13 mouse cellular contexts compared by ENCODE assay signal in genomic region chr7:44453256-44453655, GRCm38 (mm10). TPM values are rescaled to one million over a fixed set of nuclear protein-coding genes. Genes with fewer than 3 reads are reported as not detected.
DNase-seq lines count a peak whose midpoint lies in the region; ATAC-seq and TF ChIP-seq lines count a peak whose summit lies in the region.
"Had no signal": no experiment of that assay in that cellular context is flagged by ENCODE, and none has a peak within 500 bp of the region (broad histone marks: within the 10 kb centered on the region; RNA-seq: fewer than 3 reads in every experiment).

No protein-coding gene starts in this region.

- 31% methylated on average over 3 of the region's 3 CpGs for WGBS in forebrain, embryonic 12.5 days
- 22% methylated on average over 3 of the region's 3 CpGs for WGBS in forebrain, postnatal 0 days
- 13% methylated on average over 3 of the region's 3 CpGs for WGBS in hindbrain, embryonic 13.5 days
- 34% methylated on average over 3 of the region's 3 CpGs for WGBS in hindbrain, embryonic 10.5 days
- WGBS in hindbrain, postnatal 0 days, result 30% methylated on average over 3 of the region's 3 CpGs

- 0 out of 2 replicates have a peak overlapping the region, but pooled peaks have one; percentile 20 for H3K27ac ChIP-seq in forebrain, embryonic 12.5 days
- H3K27ac ChIP-seq in forebrain, postnatal 0 days (ENCODE audit: low read depth, low read length), result no peak overlapping the region
- H3K27ac ChIP-seq in hindbrain, embryonic 13.5 days, result peak overlapping the region; percentile 52; the same call in 1 of the 2 replicates
- no peak overlapping the region for H3K27ac ChIP-seq in hindbrain, embryonic 10.5 days
- H3K27ac ChIP-seq in hindbrain, postnatal 0 days, result 0 out of 2 replicates have a peak overlapping the region, but pooled peaks have one; percentile 20

- no peak for DNase-seq in forebrain, postnatal 0 days
- DNase-seq in hindbrain, embryonic 10.5 days (ENCODE audit: low spot score), result no peak
- peak; percentile 47 for DNase-seq in 3134 (ENCODE audit: extremely low read depth, insufficient read length, low spot score)
- DNase-seq in hindbrain, postnatal 0 days (ENCODE audit: low spot score), result no peak
- no peak for DNase-seq in ovary, adult 18-20 months (ENCODE audit: low spot score)
- no peak for DNase-seq in spleen, adult 18-20 months
- DNase-seq: adrenal gland, postnatal 36 days; kidney, postnatal 10 days; liver; thymus, postnatal 4 days had no signal

- no peaks in the 10 kb centered on the region for H3K9me3 ChIP-seq in forebrain, embryonic 12.5 days
- H3K9me3 ChIP-seq in forebrain, postnatal 0 days (ENCODE audit: low read length), result no peaks in the 10 kb centered on the region
- no peaks in the 10 kb centered on the region for H3K9me3 ChIP-seq in hindbrain, embryonic 13.5 days
- H3K9me3 ChIP-seq in hindbrain, embryonic 10.5 days, result no peaks in the 10 kb centered on the region
- no peaks in the 10 kb centered on the region for H3K9me3 ChIP-seq in hindbrain, postnatal 0 days (ENCODE audit: low read length)

- no peak overlapping the region for H3K9ac ChIP-seq in forebrain, embryonic 12.5 days
- no peak overlapping the region for H3K9ac ChIP-seq in forebrain, postnatal 0 days
- H3K9ac ChIP-seq in hindbrain, embryonic 13.5 days, result peak overlapping the region; percentile 51
- H3K9ac ChIP-seq in hindbrain, postnatal 0 days (replicated peaks; ENCODE audit: low read length), result 0 out of 2 replicates have a peak overlapping the region, but pooled peaks have one; percentile 5

- TF ChIP-seq CTCF in forebrain, postnatal 0 days (IDR thresholded peaks at IDR 0.05; ENCODE audit: low read depth), result no peak
- no peak for TF ChIP-seq CTCF in hindbrain, postnatal 0 days (IDR thresholded peaks at IDR 0.05; ENCODE audit: low read depth)

- no peak overlapping the region for H3K4me2 ChIP-seq in forebrain, embryonic 12.5 days
- no peak overlapping the region for H3K4me2 ChIP-seq in forebrain, postnatal 0 days (ENCODE audit: low read depth)
- H3K4me2 ChIP-seq in hindbrain, embryonic 13.5 days, result no peak overlapping the region
- no peak overlapping the region for H3K4me2 ChIP-seq in hindbrain, postnatal 0 days (ENCODE audit: low read depth, low read length)

- no peaks in the 10 kb centered on the region for H3K27me3 ChIP-seq in forebrain, embryonic 12.5 days
- H3K27me3 ChIP-seq in forebrain, postnatal 0 days (ENCODE audit: insufficient read depth, low read length), result no peaks in the 10 kb centered on the region
- no peaks in the 10 kb centered on the region for H3K27me3 ChIP-seq in hindbrain, embryonic 13.5 days
- no peaks in the 10 kb centered on the region for H3K27me3 ChIP-seq in hindbrain, embryonic 10.5 days (ENCODE audit: insufficient read depth, poor library complexity, severe bottlenecking)
- no peaks in the 10 kb centered on the region for H3K27me3 ChIP-seq in hindbrain, postnatal 0 days (ENCODE audit: insufficient read depth, low read length)

- ATAC-seq in forebrain, embryonic 12.5 days (ENCODE audit: low FRiP score), result no peak
- no peak; the same call in 1 of the 2 replicates for ATAC-seq in forebrain, postnatal 0 days
- no peak for ATAC-seq in hindbrain, embryonic 13.5 days (ENCODE audit: low FRiP score)
- ATAC-seq in hindbrain, postnatal 0 days, result peak; percentile 8; the same call in 1 of the 2 replicates

- H3K4me1 ChIP-seq in forebrain, embryonic 12.5 days, result peaks cover 21% of the 10 kb centered on the region
- H3K4me1 ChIP-seq in forebrain, postnatal 0 days (ENCODE audit: insufficient read depth), result no peaks in the 10 kb centered on the region
- H3K4me1 ChIP-seq in hindbrain, embryonic 13.5 days (replicated peaks), result peaks cover 54% of the 10 kb centered on the region
- peaks cover 9% of the 10 kb centered on the region; the same call in 1 of the 2 replicates for H3K4me1 ChIP-seq in hindbrain, embryonic 10.5 days (replicated peaks)
- H3K4me1 ChIP-seq in hindbrain, postnatal 0 days (ENCODE audit: insufficient read depth, low read length), result 0 out of 2 replicates have a peak, but pooled peaks cover 4% of the 10 kb centered on the region

- peaks cover 74% of the 10 kb centered on the region for H3K36me3 ChIP-seq in forebrain, embryonic 12.5 days (replicated peaks)
- peaks cover 53% of the 10 kb centered on the region for H3K36me3 ChIP-seq in forebrain, postnatal 0 days (ENCODE audit: insufficient read depth)
- peaks cover 68% of the 10 kb centered on the region for H3K36me3 ChIP-seq in hindbrain, embryonic 13.5 days
- peaks cover 66% of the 10 kb centered on the region for H3K36me3 ChIP-seq in hindbrain, embryonic 10.5 days
- H3K36me3 ChIP-seq in hindbrain, postnatal 0 days (ENCODE audit: insufficient read depth, low read length), result peaks cover 20% of the 10 kb centered on the region

- no peak overlapping the region for H3K4me3 ChIP-seq in forebrain, embryonic 12.5 days (replicated peaks)
- H3K4me3 ChIP-seq in forebrain, postnatal 0 days (ENCODE audit: low read depth, low read length), result no peak overlapping the region
- no peak overlapping the region for H3K4me3 ChIP-seq in hindbrain, embryonic 13.5 days
- no peak overlapping the region for H3K4me3 ChIP-seq in hindbrain, embryonic 10.5 days
- no peak overlapping the region for H3K4me3 ChIP-seq in hindbrain, postnatal 0 days (ENCODE audit: low read length)

RNA-seq across cellular contexts. Expression of gene Aspdh, which starts 11.9 kb away (rescaled TPM):
- 4.8 TPM in 2 replicates for polyA plus RNA-seq in forebrain, embryonic 12.5 days (2016; fragmentation: Nextera tagmentation; extraction: Ambion mirVana)
- total RNA-seq in forebrain, postnatal 0 days (2014; rRNA removed), result 4.4 and 20.3 TPM in 2 replicates
- 1.6 and 2.2 TPM in 2 replicates for polyA plus RNA-seq in forebrain, postnatal 0 days (2015; fragmentation: Nextera tagmentation; extraction: Ambion mirVana)
- 5.6 and 6.5 TPM in 2 replicates for polyA plus RNA-seq in hindbrain, embryonic 13.5 days (2015; fragmentation: Nextera tagmentation; extraction: Ambion mirVana)
- polyA plus RNA-seq in hindbrain, embryonic 10.5 days (2016; fragmentation: Nextera tagmentation; extraction: Ambion mirVana), result 0.78 and 1.8 TPM in 2 replicates
- 10.2 and 15.5 TPM in 2 replicates for total RNA-seq in hindbrain, postnatal 0 days (2014; rRNA removed)
- polyA plus RNA-seq in hindbrain, postnatal 0 days (2015; fragmentation: Nextera tagmentation; extraction: Ambion mirVana), result 3.1 and 3.8 TPM in 2 replicates
- polyA plus RNA-seq: C2C12 had no signal

RNA-seq across cellular contexts. Expression of gene Josd2, which starts 14.5 kb away (rescaled TPM):
- polyA plus RNA-seq in forebrain, embryonic 12.5 days (2016; fragmentation: Nextera tagmentation; extraction: Ambion mirVana), result 47.2 and 56.8 TPM in 2 replicates
- 27.6 and 39.3 TPM in 2 replicates for total RNA-seq in forebrain, postnatal 0 days (2014; rRNA removed)
- polyA plus RNA-seq in forebrain, postnatal 0 days (2015; fragmentation: Nextera tagmentation; extraction: Ambion mirVana), result 28.6 and 31.7 TPM in 2 replicates
- 45.8 and 46.2 TPM in 2 replicates for polyA plus RNA-seq in hindbrain, embryonic 13.5 days (2015; fragmentation: Nextera tagmentation; extraction: Ambion mirVana)
- 86.2 and 89.2 TPM in 2 replicates for polyA plus RNA-seq in hindbrain, embryonic 10.5 days (2016; fragmentation: Nextera tagmentation; extraction: Ambion mirVana)
- total RNA-seq in hindbrain, postnatal 0 days (2014; rRNA removed), result 32.7 and 44.5 TPM in 2 replicates
- polyA plus RNA-seq in hindbrain, postnatal 0 days (2015; fragmentation: Nextera tagmentation; extraction: Ambion mirVana), result 28.3 and 32.7 TPM in 2 replicates

RNA-seq across cellular contexts. Expression of gene Lrrc4b, which starts 24.4 kb away (rescaled TPM):
- 10.6 and 12.0 TPM in 2 replicates for polyA plus RNA-seq in forebrain, embryonic 12.5 days (2016; fragmentation: Nextera tagmentation; extraction: Ambion mirVana)
- 347 and 391 TPM in 2 replicates for total RNA-seq in forebrain, postnatal 0 days (2014; rRNA removed)
- 19.5 and 22.2 TPM in 2 replicates for polyA plus RNA-seq in forebrain, postnatal 0 days (2015; fragmentation: Nextera tagmentation; extraction: Ambion mirVana)
- 14.6 and 15.6 TPM in 2 replicates for polyA plus RNA-seq in hindbrain, embryonic 13.5 days (2015; fragmentation: Nextera tagmentation; extraction: Ambion mirVana)
- 1.7 and 4.4 TPM in 2 replicates for polyA plus RNA-seq in hindbrain, embryonic 10.5 days (2016; fragmentation: Nextera tagmentation; extraction: Ambion mirVana)
- 562 and 663 TPM in 2 replicates for total RNA-seq in hindbrain, postnatal 0 days (2014; rRNA removed)
- polyA plus RNA-seq in hindbrain, postnatal 0 days (2015; fragmentation: Nextera tagmentation; extraction: Ambion mirVana), result 19.6 and 22.7 TPM in 2 replicates
- polyA plus RNA-seq: C2C12 had no signal

RNA-seq across cellular contexts. Expression of gene Emc10, which starts 43.1 kb away (rescaled TPM):
- 121 and 125 TPM in 2 replicates for polyA plus RNA-seq in forebrain, embryonic 12.5 days (2016; fragmentation: Nextera tagmentation; extraction: Ambion mirVana)
- total RNA-seq in forebrain, postnatal 0 days (2014; rRNA removed), result 212 and 238 TPM in 2 replicates
- polyA plus RNA-seq in forebrain, postnatal 0 days (2015; fragmentation: Nextera tagmentation; extraction: Ambion mirVana), result 168 and 171 TPM in 2 replicates
- 121 and 126 TPM in 2 replicates for polyA plus RNA-seq in hindbrain, embryonic 13.5 days (2015; fragmentation: Nextera tagmentation; extraction: Ambion mirVana)
- 102 and 122 TPM in 2 replicates for polyA plus RNA-seq in hindbrain, embryonic 10.5 days (2016; fragmentation: Nextera tagmentation; extraction: Ambion mirVana)
- 311 and 319 TPM in 2 replicates for total RNA-seq in hindbrain, postnatal 0 days (2014; rRNA removed)
- polyA plus RNA-seq in hindbrain, postnatal 0 days (2015; fragmentation: Nextera tagmentation; extraction: Ambion mirVana), result 138 and 152 TPM in 2 replicates

RNA-seq across cellular contexts. Expression of gene Fam71e1, which starts 43.1 kb away (rescaled TPM):
- 29.8 and 34.2 TPM in 2 replicates for polyA plus RNA-seq in forebrain, embryonic 12.5 days (2016; fragmentation: Nextera tagmentation; extraction: Ambion mirVana)
- total RNA-seq in forebrain, postnatal 0 days (2014; rRNA removed), result 21.1 and 22.0 TPM in 2 replicates
- 23.1 and 27.2 TPM in 2 replicates for polyA plus RNA-seq in forebrain, postnatal 0 days (2015; fragmentation: Nextera tagmentation; extraction: Ambion mirVana)
- polyA plus RNA-seq in hindbrain, embryonic 13.5 days (2015; fragmentation: Nextera tagmentation; extraction: Ambion mirVana), result 32.2 and 37.4 TPM in 2 replicates
- polyA plus RNA-seq in hindbrain, embryonic 10.5 days (2016; fragmentation: Nextera tagmentation; extraction: Ambion mirVana), result 17.1 and 20.5 TPM in 2 replicates
- total RNA-seq in hindbrain, postnatal 0 days (2014; rRNA removed), result 19.7 and 19.8 TPM in 2 replicates
- polyA plus RNA-seq in hindbrain, postnatal 0 days (2015; fragmentation: Nextera tagmentation; extraction: Ambion mirVana), result 26.7 and 31.9 TPM in 2 replicates

Comparison
In these comparisons a context has a peak if more than half of its experiments do, and no peak if none do; other contexts are left out.
1. H3K27ac ChIP-seq: peak in forebrain, embryonic 12.5 days (single experiment), hindbrain, embryonic 13.5 days (single experiment) and hindbrain, postnatal 0 days (single experiment); none in forebrain, postnatal 0 days (single experiment) and hindbrain, embryonic 10.5 days (single experiment).
2. H3K9ac ChIP-seq: peak in hindbrain, embryonic 13.5 days (single experiment) and hindbrain, postnatal 0 days (single experiment); none in forebrain, embryonic 12.5 days (single experiment) and forebrain, postnatal 0 days (single experiment).